Mouse (Mus musculus) macrophage (primary cell): Measurements from ENCODE around the gene Nme9. TPM values are rescaled to one million over a fixed set of nuclear protein-coding genes. Genes with fewer than 3 reads are reported as not detected.

Experiments used
- H3K27ac ChIP-seq: fragments of 350-480 bp; formaldehyde crosslinking; 2 replicates; pipeline ENCODE4 v1.9.0; 2021
- H3K36me3 ChIP-seq: fragments of 350-480 bp; formaldehyde crosslinking; 2 replicates; pipeline ENCODE4 v1.9.0; 2021; ENCODE audit errors: inconsistent target
- H3K4me3 ChIP-seq: fragments of 350-480 bp; formaldehyde crosslinking; 2 replicates; pipeline ENCODE4 v1.9.0; 2021; ENCODE audit errors: inconsistent target
- H3K79me2 ChIP-seq: fragments of 350-480 bp; formaldehyde crosslinking; 2 replicates; pipeline ENCODE4 v1.9.0; 2021; ENCODE audit errors: inconsistent target
- WGBS: methylation state at CpG from one replicate; pipeline ENCODE4 v1.1.7; 2026; ENCODE audit warnings: inconsistent platforms; ENCODE audit not compliant: missing documents; 5-methylcytosine and 5-hydroxymethylcytosine counted together
- polyA plus RNA-seq: library from polyadenylated mRNA; stranded (reverse); fragments of 250-400 nt; gene quantifications from 3 replicates; pipeline ENCODE4 v1.2.4, GENCODE M21; 2018; ENCODE audit warnings: inconsistent platforms

The Nme9 gene
- polyA plus RNA-seq, 1 experiment from 2014 or later: not detected

DNA sequence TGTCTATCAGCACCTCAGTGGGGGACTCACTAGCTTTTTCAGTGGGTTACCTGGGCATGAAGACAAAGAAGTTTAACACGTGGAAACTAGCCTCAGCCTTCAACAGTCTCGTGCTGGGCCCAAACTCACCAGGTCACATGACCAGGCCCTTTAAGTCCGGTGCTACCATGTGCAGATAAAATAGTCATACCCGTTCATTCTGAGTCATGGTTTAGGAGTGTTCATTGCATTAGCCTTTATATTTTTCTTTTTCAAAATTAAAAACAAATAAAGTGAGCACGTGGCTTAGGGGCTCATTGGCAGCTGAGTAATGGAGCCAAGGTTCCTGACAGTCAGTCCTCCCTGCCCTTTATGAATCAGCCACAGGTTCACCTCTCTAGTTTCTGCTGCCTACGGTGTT, 20.5 kb upstream of the Nme9 start:
- 92% methylated on average over 6 of the region's 6 CpGs for WGBS
- Histone ChIP-seq H3K4me3 (no peak overlapping the region), H3K79me2 (no peaks in the 10 kb centered on the region), H3K27ac (no peak overlapping the region), H3K36me3 (no peaks in the 10 kb centered on the region)

DNA sequence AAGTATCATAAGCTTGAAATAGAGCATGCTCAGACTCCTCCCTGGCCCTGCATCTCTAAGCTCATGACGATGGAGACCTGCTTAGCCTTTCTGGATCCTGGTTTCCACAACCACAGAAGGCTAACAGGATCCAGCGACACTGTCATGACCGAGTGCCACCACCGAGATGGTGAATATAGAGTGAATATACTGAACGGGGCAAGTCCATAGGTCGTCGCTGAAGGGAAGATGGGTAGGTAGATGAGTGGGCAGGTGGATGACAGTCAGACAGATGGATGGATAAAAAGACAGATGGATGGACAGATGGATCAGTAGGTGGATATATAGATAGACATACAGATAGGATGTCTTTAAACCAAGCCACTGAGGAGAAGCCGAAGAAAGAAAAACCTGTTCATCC, 19.9 kb upstream of the Nme9 start:
- 92% methylated on average over 8 of the region's 8 CpGs for WGBS
- Histone ChIP-seq H3K79me2 (no peaks in the 10 kb centered on the region), H3K4me3 (no peak overlapping the region), H3K27ac (no peak overlapping the region), H3K36me3 (no peaks in the 10 kb centered on the region)

GRCm38 (mm10) chr9:99431963-99432362, 19.3 kb upstream of the Nme9 start:
- H3K36me3 ChIP-seq: no peaks in the 10 kb centered on the region
- 89% methylated on average over 6 of the region's 6 CpGs for WGBS
- H3K4me3 ChIP-seq: no peak overlapping the region
- no peaks in the 10 kb centered on the region for H3K79me2 ChIP-seq
- no peak overlapping the region for H3K27ac ChIP-seq

DNA sequence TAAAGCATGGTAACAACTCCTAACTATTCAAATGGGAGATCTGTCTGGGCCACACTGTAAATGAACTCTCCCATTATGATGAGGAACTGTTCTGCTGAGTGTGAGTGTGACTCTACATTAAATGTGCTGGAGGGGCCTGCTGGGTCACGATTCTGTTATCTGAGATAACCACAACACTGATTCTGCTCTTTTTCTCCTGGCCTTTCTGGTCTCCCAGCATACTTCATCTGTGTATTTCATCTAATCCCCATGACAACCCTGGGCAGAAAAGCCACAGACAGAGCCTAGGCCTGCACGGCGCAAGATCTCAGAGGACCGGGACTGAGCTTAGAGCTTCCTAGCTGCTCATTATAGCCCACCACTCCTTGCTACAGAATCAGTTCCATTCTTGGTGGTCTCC, 18.8 kb upstream of the Nme9 start:
- WGBS: 72% methylated on average over 4 of the region's 4 CpGs
- H3K4me3 ChIP-seq: no peak overlapping the region
- H3K27ac ChIP-seq: no peak overlapping the region
- no peaks in the 10 kb centered on the region for H3K36me3 ChIP-seq
- no peaks in the 10 kb centered on the region for H3K79me2 ChIP-seq

DNA sequence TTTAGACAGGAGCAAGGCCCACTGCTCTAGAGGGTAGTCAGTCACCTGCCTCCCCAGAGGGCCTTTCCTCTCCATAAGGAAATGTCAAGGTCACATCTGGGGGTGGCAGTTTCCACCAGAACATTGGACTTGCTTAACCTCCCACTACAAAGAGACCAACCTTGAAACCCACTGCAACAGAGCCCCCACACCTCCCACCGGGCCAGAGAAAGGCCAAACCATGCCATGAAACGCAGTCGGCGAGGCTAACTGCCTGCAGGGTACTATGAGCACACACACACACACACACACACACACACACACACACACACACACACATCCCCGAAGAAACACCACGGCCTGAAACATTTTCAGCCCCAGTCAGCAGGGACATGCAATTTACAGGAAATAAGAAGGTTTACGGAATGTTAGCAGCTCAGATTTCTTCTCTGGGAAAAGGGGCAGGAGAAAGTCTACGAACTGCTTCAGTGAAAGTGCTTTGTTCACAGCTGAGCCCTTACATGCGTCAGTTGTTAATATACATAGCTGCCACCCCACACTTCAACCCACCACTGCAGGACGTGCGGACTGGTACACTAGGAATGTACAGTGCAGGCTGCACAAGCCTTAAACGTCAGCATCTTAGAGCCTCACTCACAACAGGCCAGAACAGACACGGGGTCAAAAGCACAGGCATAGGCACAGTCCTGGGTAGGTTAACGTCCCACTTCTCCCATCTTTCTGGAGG, 16.2 kb upstream of the Nme9 start:
- Histone ChIP-seq H3K79me2 (no peaks in the 10 kb centered on the region), H3K27ac (no peak overlapping the region), H3K36me3 (no peaks in the 10 kb centered on the region), H3K4me3 (no peak overlapping the region)
- WGBS: 84% methylated on average over 14 of the region's 14 CpGs

GRCm38 (mm10) chr9:99435619-99436181, 15.6 kb upstream of the Nme9 start:
- Histone ChIP-seq H3K27ac (no peak overlapping the region), H3K4me3 (peak overlapping the region; percentile 26; the same call in 1 of the 2 replicates), H3K79me2 (no peaks in the 10 kb centered on the region), H3K36me3 (no peaks in the 10 kb centered on the region)
- WGBS: 63% methylated on average over 16 of the region's 16 CpGs

GRCm38 (mm10) chr9:99436182-99437030, 14.9 kb upstream of the Nme9 start:
- peak overlapping the region; percentile 45 for H3K4me3 ChIP-seq
- H3K79me2 ChIP-seq: no peaks in the 10 kb centered on the region
- WGBS: 3% methylated on average over 76 of the region's 86 CpGs
- H3K27ac ChIP-seq: no peak overlapping the region
- H3K36me3 ChIP-seq: no peaks in the 10 kb centered on the region

GRCm38 (mm10) chr9:99437031-99437764, 14.1 kb upstream of the Nme9 start, which contains the start of gene Mras:
Gene Mras, minus strand, starts transcription at chr9:99437381.
- 15% methylated on average over 27 of the region's 27 CpGs for whole genome bisulfite sequencing
- no peaks in the 10 kb centered on the region for H3K36me3 ChIP-seq
- H3K27ac ChIP-seq: no peak within 1 kb of the TSS
- peak within 1 kb of the TSS; percentile 45 for H3K4me3 ChIP-seq
- no peaks in the 10 kb centered on the region for H3K79me2 ChIP-seq

DNA sequence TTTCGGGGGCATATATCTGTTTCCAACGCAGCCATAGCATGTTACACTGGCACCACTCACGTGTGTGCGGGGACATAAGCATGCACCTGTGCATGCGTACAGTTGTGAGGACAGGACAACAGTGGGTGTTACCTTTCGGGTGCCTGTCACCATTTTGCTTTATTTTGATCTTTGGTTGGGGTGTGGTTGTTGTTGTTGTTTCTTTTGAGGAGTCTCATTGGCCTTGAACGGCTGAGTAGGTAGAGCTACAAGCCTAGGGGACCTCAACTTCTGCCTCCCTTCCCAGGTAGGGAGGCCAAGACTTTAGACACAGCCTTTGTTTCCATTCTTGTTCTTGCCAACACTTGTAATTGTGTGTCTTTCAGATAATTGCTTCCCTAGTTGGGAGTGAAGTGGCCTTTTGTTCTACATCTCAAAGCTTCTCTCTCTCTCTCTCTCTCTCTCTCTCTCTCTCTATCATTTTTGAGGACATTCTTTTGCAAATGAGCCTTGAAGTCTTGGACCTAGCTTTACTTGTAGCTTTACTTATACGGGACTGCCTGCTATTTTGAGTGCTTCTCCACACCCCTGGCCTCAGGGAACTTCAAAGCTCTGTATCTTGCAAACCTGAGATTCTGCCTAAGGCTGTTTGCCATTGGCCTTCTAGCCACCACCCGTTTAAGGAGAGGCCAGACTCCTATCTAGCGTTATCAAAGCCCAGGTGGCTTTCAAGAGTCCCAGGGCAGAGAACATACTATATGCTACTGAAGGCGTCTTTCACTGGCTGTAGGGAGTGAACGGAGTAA, 13.3 kb upstream of the Nme9 start:
- H3K27ac ChIP-seq: no peak overlapping the region
- WGBS: 88% methylated on average over 12 of the region's 12 CpGs
- no peaks in the 10 kb centered on the region for H3K79me2 ChIP-seq
- no peaks in the 10 kb centered on the region for H3K36me3 ChIP-seq
- H3K4me3 ChIP-seq: no peak overlapping the region

- no peaks in the 10 kb centered on the region for H3K79me2 ChIP-seq
- H3K27ac ChIP-seq: no peak overlapping the region
- H3K36me3 ChIP-seq: no peaks in the 10 kb centered on the region
- WGBS: 90% methylated on average over 8 of the region's 8 CpGs
- H3K4me3 ChIP-seq: no peak overlapping the region
Measured at GRCm38 (mm10) chr9:99439064-99439463, 12.2 kb upstream of the Nme9 start.

- Histone ChIP-seq H3K27ac (no peak overlapping the region), H3K4me3 (no peak overlapping the region), H3K79me2 (no peaks in the 10 kb centered on the region), H3K36me3 (no peaks in the 10 kb centered on the region)
- WGBS: 94% methylated on average over 3 of the region's 5 CpGs
Measured at GRCm38 (mm10) chr9:99440941-99441340, 10.3 kb upstream of the Nme9 start.

DNA sequence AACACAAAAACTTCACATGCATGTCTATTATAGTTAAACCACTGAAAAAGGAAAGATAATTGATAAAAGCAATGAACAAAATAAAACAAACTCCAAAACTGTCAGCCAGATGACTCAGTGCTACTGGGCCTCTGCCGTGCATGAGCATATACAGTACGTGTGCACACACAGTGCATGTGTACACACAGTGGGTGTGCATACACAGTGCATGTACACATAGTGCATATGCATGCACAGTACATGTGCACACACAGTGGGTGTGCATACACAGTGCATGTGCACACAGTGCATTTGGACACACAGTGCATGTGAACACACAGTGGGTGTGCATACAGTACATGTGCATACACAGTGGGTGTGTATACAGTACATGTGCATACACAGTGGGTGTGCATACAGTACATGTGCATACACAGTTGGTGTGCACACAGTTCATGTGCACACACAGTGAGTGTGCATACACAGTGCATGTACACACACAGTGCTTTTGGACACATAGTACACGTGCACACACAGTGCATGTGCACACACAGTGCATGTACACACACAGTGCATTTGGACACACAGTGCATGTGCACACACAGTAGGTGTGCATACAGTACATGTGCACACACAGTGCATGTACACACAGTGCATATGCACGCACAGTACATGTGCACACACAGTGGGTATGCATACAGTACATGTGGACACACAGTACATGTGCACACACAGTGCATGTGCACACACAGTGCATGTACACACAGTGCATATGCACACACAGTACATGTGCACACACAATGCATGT, 9.4 kb upstream of the Nme9 start:
- WGBS: 94% methylated on average over 4 of the region's 4 CpGs
- no peaks in the 10 kb centered on the region for H3K79me2 ChIP-seq
- H3K27ac ChIP-seq: no peak overlapping the region
- no peaks in the 10 kb centered on the region for H3K36me3 ChIP-seq
- H3K4me3 ChIP-seq: no peak overlapping the region

- WGBS: 38% methylated on average over 8 of the region's 8 CpGs
Measured at GRCm38 (mm10) chr9:99444590-99445178, 6.6 kb upstream of the Nme9 start.

More at GRCm38 (mm10) chr9:99444590-99445178, 6.6 kb upstream of the Nme9 start:
- no peak overlapping the region for H3K27ac ChIP-seq
- no peaks in the 10 kb centered on the region for H3K36me3 ChIP-seq
- no peaks in the 10 kb centered on the region for H3K79me2 ChIP-seq
- H3K4me3 ChIP-seq: no peak overlapping the region
